10 mouse cellular contexts compared by ENCODE assay signal in genomic region chr19:53360265-53360958, GRCm38 (mm10). TPM values are rescaled to one million over a fixed set of nuclear protein-coding genes. Genes with fewer than 3 reads are reported as not detected.
DNase-seq lines count a peak whose midpoint lies in the region; ATAC-seq and TF ChIP-seq lines count a peak whose summit lies in the region.
"Had no signal": no experiment of that assay in that cellular context is flagged by ENCODE, and none has a peak within 500 bp of the region (broad histone marks: within the 10 kb centered on the region; RNA-seq: fewer than 3 reads in every experiment).

No protein-coding gene starts in this region.

- TF ChIP-seq EP300 in heart, adult 2 months (IDR thresholded peaks at IDR 0.05; ENCODE audit: insufficient read depth, low read depth, low read length): no peak

- peak overlapping the region; percentile 49 for H3K9ac ChIP-seq in heart, adult 2 months (ENCODE audit: low read depth, low read length)
- H3K9ac ChIP-seq in midbrain, embryonic 12.5 days (replicated peaks): no peak overlapping the region
- peak overlapping the region; percentile 17; the same call in 1 of the 2 replicates for H3K9ac ChIP-seq in hindbrain, embryonic 16.5 days (ENCODE audit: low read depth, low read length)
- H3K9ac ChIP-seq in stomach, embryonic 16.5 days (ENCODE audit: low read length): no peak overlapping the region

- H3K9me3 ChIP-seq in midbrain, embryonic 12.5 days: no peaks in the 10 kb centered on the region
- no peaks in the 10 kb centered on the region for H3K9me3 ChIP-seq in midbrain, embryonic 10.5 days (replicated peaks)
- no peaks in the 10 kb centered on the region for H3K9me3 ChIP-seq in hindbrain, embryonic 16.5 days (ENCODE audit: control insufficient read depth, low read length)
- no peaks in the 10 kb centered on the region for H3K9me3 ChIP-seq in stomach, embryonic 16.5 days (replicated peaks; ENCODE audit: control insufficient read depth, low read length)
- H3K9me3 ChIP-seq: megakaryocyte, embryonic 14.5 days had no signal

- peak overlapping the region; percentile 47 for H3K27ac ChIP-seq in heart, adult 2 months
- H3K27ac ChIP-seq in midbrain, embryonic 12.5 days (replicated peaks): peak overlapping the region; percentile 58; the same call in 1 of the 2 replicates
- no peak overlapping the region for H3K27ac ChIP-seq in midbrain, embryonic 10.5 days (replicated peaks)
- peak overlapping the region; percentile 76 for H3K27ac ChIP-seq in hindbrain, embryonic 16.5 days (ENCODE audit: low read depth, low read length)
- no peak overlapping the region; the same call in 1 of the 2 replicates for H3K27ac ChIP-seq in stomach, embryonic 16.5 days (ENCODE audit: low read length)

- TF ChIP-seq POLR2A in heart, adult 2 months (IDR thresholded peaks at IDR 0.05; ENCODE audit: insufficient read depth, low read depth, low read length): no peak

- WGBS in heart, adult 2 months: 26% methylated on average over 8 of the region's 8 CpGs
- 82% methylated on average over 8 of the region's 8 CpGs for WGBS in midbrain, embryonic 12.5 days
- WGBS in midbrain, embryonic 10.5 days: 86% methylated on average over 8 of the region's 8 CpGs
- WGBS in hindbrain, embryonic 16.5 days: 32% methylated on average over 8 of the region's 8 CpGs
- WGBS in stomach, embryonic 16.5 days: 47% methylated on average over 8 of the region's 8 CpGs

- intact Hi-C loops in heart, adult 2 months (cut with DNase I): no loop called here
- intact Hi-C loops in heart, postnatal 25 days (cut with DNase I): loop anchor here (10.0 kb wide), 1 partner anchor 216 kb away; the partner anchor contains the start of gene Add3

- H3K27me3 ChIP-seq in heart, adult 2 months (ENCODE audit: control insufficient read depth, insufficient read depth, low read length): no peaks in the 10 kb centered on the region
- H3K27me3 ChIP-seq in midbrain, embryonic 12.5 days: no peaks in the 10 kb centered on the region
- H3K27me3 ChIP-seq in midbrain, embryonic 10.5 days (ENCODE audit: low read depth, poor library complexity, severe bottlenecking): no peaks in the 10 kb centered on the region
- no peaks in the 10 kb centered on the region for H3K27me3 ChIP-seq in hindbrain, embryonic 16.5 days (replicated peaks; ENCODE audit: control insufficient read depth, insufficient read depth, low read length)
- H3K27me3 ChIP-seq in stomach, embryonic 16.5 days (ENCODE audit: control insufficient read depth, insufficient read depth, low read length): no peaks in the 10 kb centered on the region
- H3K27me3 ChIP-seq: megakaryocyte, embryonic 14.5 days had no signal

- H3K79me2 ChIP-seq in heart, adult 2 months (replicated peaks; ENCODE audit: control insufficient read depth, insufficient read depth, low read length): no peaks in the 10 kb centered on the region

- H3K36me3 ChIP-seq in heart, adult 2 months (ENCODE audit: control insufficient read depth, insufficient read depth, low read length): peaks cover 5% of the 10 kb centered on the region
- 0 out of 2 replicates have a peak, but pooled peaks cover 4% of the 10 kb centered on the region for H3K36me3 ChIP-seq in midbrain, embryonic 12.5 days
- peaks cover 8% of the 10 kb centered on the region for H3K36me3 ChIP-seq in midbrain, embryonic 10.5 days
- H3K36me3 ChIP-seq in hindbrain, embryonic 16.5 days (ENCODE audit: control insufficient read depth, insufficient read depth, low read length): no peaks in the 10 kb centered on the region
- no peaks in the 10 kb centered on the region for H3K36me3 ChIP-seq in stomach, embryonic 16.5 days (ENCODE audit: control insufficient read depth, insufficient read depth, low read length)

- H3K4me2 ChIP-seq in midbrain, embryonic 12.5 days (replicated peaks): no peak overlapping the region
- peak overlapping the region; percentile 40 for H3K4me2 ChIP-seq in hindbrain, embryonic 16.5 days (ENCODE audit: low read length)
- H3K4me2 ChIP-seq in stomach, embryonic 16.5 days (ENCODE audit: low read depth, low read length): 0 out of 2 replicates have a peak overlapping the region, but pooled peaks have one; percentile 32

- peak overlapping the region; percentile 33 for H3K4me3 ChIP-seq in heart, adult 2 months
- no peak overlapping the region for H3K4me3 ChIP-seq in midbrain, embryonic 12.5 days
- no peak overlapping the region for H3K4me3 ChIP-seq in midbrain, embryonic 10.5 days
- no peak overlapping the region; the same call in 1 of the 2 replicates for H3K4me3 ChIP-seq in hindbrain, embryonic 16.5 days (ENCODE audit: low read length)
- H3K4me3 ChIP-seq in stomach, embryonic 16.5 days (replicated peaks; ENCODE audit: low read length): no peak overlapping the region
- H3K4me3 ChIP-seq: megakaryocyte, embryonic 14.5 days had no signal

- TF ChIP-seq CTCF in heart, adult 2 months (IDR thresholded peaks at IDR 0.05): no peak

- DNase-seq in heart, adult 2 months: peak in 1 of 2 experiments; percentile 17
- no peak for DNase-seq in heart, postnatal 25 days (ENCODE audit: low spot score)
- DNase-seq in midbrain, embryonic 10.5 days (ENCODE audit: low spot score): no peak
- DNase-seq in ovary, postnatal 10 days (ENCODE audit: low spot score): no peak
- no peak for DNase-seq in thymus, postnatal 14 days

- ATAC-seq in midbrain, embryonic 12.5 days (ENCODE audit: low FRiP score, low read depth): no peak
- peak; percentile 46; the same call in 1 of the 2 replicates for ATAC-seq in hindbrain, embryonic 16.5 days
- no peak for ATAC-seq in stomach, embryonic 16.5 days (ENCODE audit: insufficient read depth, low FRiP score)

- H3K4me1 ChIP-seq in heart, adult 2 months (ENCODE audit: control insufficient read depth, insufficient read depth, low read length): peaks cover 6% of the 10 kb centered on the region
- peaks cover 25% of the 10 kb centered on the region for H3K4me1 ChIP-seq in midbrain, embryonic 12.5 days
- H3K4me1 ChIP-seq in midbrain, embryonic 10.5 days: peaks cover 7% of the 10 kb centered on the region; the same call in 1 of the 2 replicates
- peaks cover 22% of the 10 kb centered on the region for H3K4me1 ChIP-seq in hindbrain, embryonic 16.5 days (ENCODE audit: control insufficient read depth, insufficient read depth, low read depth, low read length)
- peaks cover 26% of the 10 kb centered on the region for H3K4me1 ChIP-seq in stomach, embryonic 16.5 days (ENCODE audit: control insufficient read depth, insufficient read depth, low read length)

RNA-seq across cellular contexts. Expression of gene Gm10197, which starts 11.2 kb away (rescaled TPM):
- total RNA-seq in heart, adult 2 months (2021): not detected
- not detected in 2 replicates for polyA plus RNA-seq in heart, adult 2 months (2012; rRNA removed)
- not detected for total RNA-seq in heart, postnatal 25 days (2021)
- not detected in 2 replicates for polyA plus RNA-seq in midbrain, embryonic 12.5 days (2016; fragmentation: Nextera tagmentation; extraction: Ambion mirVana)
- polyA plus RNA-seq in midbrain, embryonic 10.5 days (2016; fragmentation: Nextera tagmentation; extraction: Ambion mirVana): 2.1 and 4.3 TPM in 2 replicates
- polyA plus RNA-seq in hindbrain, embryonic 16.5 days (2015; fragmentation: Nextera tagmentation; extraction: Ambion mirVana): not detected in 2 replicates
- not detected in 2 replicates for polyA plus RNA-seq in stomach, embryonic 16.5 days (2015; fragmentation: Nextera tagmentation; extraction: Ambion mirVana)
- polyA plus RNA-seq: embryonic facial prominence, embryonic 11.5 days had no signal

RNA-seq across cellular contexts. Expression of gene Smndc1, which starts 30.0 kb away (rescaled TPM):
- total RNA-seq in heart, adult 2 months (2021): 10 to 100 TPM; 32.7 to 35.5 TPM
- polyA plus RNA-seq in heart, adult 2 months (2012; rRNA removed): 6.2 and 6.3 TPM in 2 replicates
- 10 to 100 TPM; 28.8 to 33.2 TPM for total RNA-seq in heart, postnatal 25 days (2021)
- polyA plus RNA-seq in midbrain, embryonic 12.5 days (2016; fragmentation: Nextera tagmentation; extraction: Ambion mirVana): 44.5 and 45.7 TPM in 2 replicates
- 44.4 and 45.0 TPM in 2 replicates for polyA plus RNA-seq in midbrain, embryonic 10.5 days (2016; fragmentation: Nextera tagmentation; extraction: Ambion mirVana)
- polyA plus RNA-seq in hindbrain, embryonic 16.5 days (2015; fragmentation: Nextera tagmentation; extraction: Ambion mirVana): 26.9 and 29.8 TPM in 2 replicates
- 33.0 and 35.9 TPM in 2 replicates for polyA plus RNA-seq in stomach, embryonic 16.5 days (2015; fragmentation: Nextera tagmentation; extraction: Ambion mirVana)

RNA-seq across cellular contexts. Expression of gene Mxi1, which starts 50.1 kb away (rescaled TPM):
- total RNA-seq in heart, adult 2 months (2021): 10 to 100 TPM; 38.7 to 49.6 TPM
- 20.9 and 29.7 TPM in 2 replicates for polyA plus RNA-seq in heart, adult 2 months (2012; rRNA removed)
- total RNA-seq in heart, postnatal 25 days (2021): 10 to 100 TPM; 41.8 to 44.4 TPM
- 71.3 and 77.8 TPM in 2 replicates for polyA plus RNA-seq in midbrain, embryonic 12.5 days (2016; fragmentation: Nextera tagmentation; extraction: Ambion mirVana)
- 19.7 and 28.5 TPM in 2 replicates for polyA plus RNA-seq in midbrain, embryonic 10.5 days (2016; fragmentation: Nextera tagmentation; extraction: Ambion mirVana)
- polyA plus RNA-seq in hindbrain, embryonic 16.5 days (2015; fragmentation: Nextera tagmentation; extraction: Ambion mirVana): 18.9 and 27.8 TPM in 2 replicates
- 15.8 and 15.9 TPM in 2 replicates for polyA plus RNA-seq in stomach, embryonic 16.5 days (2015; fragmentation: Nextera tagmentation; extraction: Ambion mirVana)

Comparison
In these comparisons a context has a peak if more than half of its experiments do, and no peak if none do; other contexts are left out.
1. H3K27ac ChIP-seq: peak in heart, adult 2 months (single experiment), midbrain, embryonic 12.5 days (single experiment) and hindbrain, embryonic 16.5 days (single experiment); none in midbrain, embryonic 10.5 days (single experiment) and stomach, embryonic 16.5 days (single experiment).
2. H3K9ac ChIP-seq: peak in heart, adult 2 months (single experiment) and hindbrain, embryonic 16.5 days (single experiment); none in midbrain, embryonic 12.5 days (single experiment) and stomach, embryonic 16.5 days (single experiment).